Mouse (Mus musculus) adrenal gland, postnatal 10 days (tissue): Measurements from ENCODE around the gene Mrap2. TPM values are rescaled to one million over a fixed set of nuclear protein-coding genes. Genes with fewer than 3 reads are reported as not detected.
"Not testable (repeated sequence)": the region's sequence is repeated elsewhere in the genome, so short reads cannot be mapped to it uniquely, and the experiment has no call there.

ENCODE experiments used
- DNase-seq: peaks from one replicate; pipeline ENCODE4 v3.0.0; 2021; ENCODE audit warnings: mixed read lengths
- long read RNA-seq, 2 experiments: library from polyadenylated mRNA; stranded (forward); transcript quantifications; one replicate each; pipeline ENCODE4 v2.0.0; 2021
- total RNA-seq, 2 experiments: library from RNA; stranded (reverse); gene quantifications; 2 replicates each; pipeline ENCODE4 v1.2.3; 2021

Gene Mrap2
- total RNA-seq = 1 to 10 TPM; 2.4 to 2.7 TPM
- long read RNA-seq, experiment 1, partial matches to known transcripts = 5 of 10 reads
- long read RNA-seq, experiment 1, other reads (novel, unspliced or antisense) = 3 of 10 reads
- long read RNA-seq, experiment 2, partial matches to known transcripts = 1 of 3 reads
- long read RNA-seq, experiment 2, other reads (novel, unspliced or antisense) = 2 of 3 reads

- peak; percentile 83 for DNase-seq
These were observed at the start of gene Mrap2 for GRCm38 (mm10) chr9:87144106-87144505. TSS of gene Mrap2 (plus strand) at chr9:87144306.

- DNase-seq = peak; percentile 69
These were observed 46.1 kb upstream of the Mrap2 start for GRCm38 (mm10) chr9:87097989-87098388.

GRCm38 (mm10) chr9:87115019-87115418 lies 29.1 kb upstream of the Mrap2 start:
- no peak for DNase-seq

- no peak for DNase-seq
These were observed 28.6 kb upstream of the Mrap2 start for GRCm38 (mm10) chr9:87115456-87115931.

- no peak for DNase-seq
These were observed 28.1 kb upstream of the Mrap2 start for GRCm38 (mm10) chr9:87115978-87116377.

- DNase-seq = no peak
These were observed 25.1 kb upstream of the Mrap2 start for GRCm38 (mm10) chr9:87118996-87119395.

GRCm38 (mm10) chr9:87121956-87122493 lies 22.1 kb upstream of the Mrap2 start:
- DNase-seq = no peak

GRCm38 (mm10) chr9:87127046-87127445 lies 17.1 kb upstream of the Mrap2 start:
- DNase-seq = not testable (repeated sequence)

- DNase-seq = peak; percentile 10
These were observed 8.1 kb upstream of the Mrap2 start for GRCm38 (mm10) chr9:87135765-87136558.

- no peak for DNase-seq
These were observed 1.0 kb upstream of the Mrap2 start for GRCm38 (mm10) chr9:87143076-87143475.

GRCm38 (mm10) chr9:87144532-87144931 lies 426 bp downstream of the Mrap2 start:
- DNase-seq = peak; percentile 24

- no peak for DNase-seq
These were observed 1.1 kb downstream of the Mrap2 start for GRCm38 (mm10) chr9:87145180-87145579.

GRCm38 (mm10) chr9:87145671-87146070 lies 1.6 kb downstream of the Mrap2 start:
- DNase-seq = no peak

GRCm38 (mm10) chr9:87146400-87146799 lies 2.3 kb downstream of the Mrap2 start:
- DNase-seq = no peak

- no peak for DNase-seq
These were observed 3.8 kb downstream of the Mrap2 start for GRCm38 (mm10) chr9:87147927-87148326.

GRCm38 (mm10) chr9:87152641-87153325 lies 8.7 kb downstream of the Mrap2 start:
- no peak for DNase-seq

GRCm38 (mm10) chr9:87162559-87162958 lies 18.5 kb downstream of the Mrap2 start:
- no peak for DNase-seq

GRCm38 (mm10) chr9:87167001-87167830 lies 23.1 kb downstream of the Mrap2 start:
- peak; percentile 11 for DNase-seq

- DNase-seq = peak; percentile 19
These were observed 23.9 kb downstream of the Mrap2 start for GRCm38 (mm10) chr9:87168051-87168450.

GRCm38 (mm10) chr9:87169144-87169543 lies 25.0 kb downstream of the Mrap2 start:
- DNase-seq = no peak

GRCm38 (mm10) chr9:87170891-87171290 lies 26.8 kb downstream of the Mrap2 start:
- no peak for DNase-seq

- DNase-seq = no peak
These were observed 27.4 kb downstream of the Mrap2 start for GRCm38 (mm10) chr9:87171517-87171916.
